Mouse (Mus musculus): ENCODE results near the gene Nr1d2. TPM values are rescaled to one million over a fixed set of nuclear protein-coding genes. Genes with fewer than 3 reads are reported as not detected.
"Not testable (repeated sequence)": the region's sequence is repeated elsewhere in the genome, so short reads cannot be mapped to it uniquely, and the experiment has no call there.

The Nr1d2 gene
- polyA plus RNA-seq, 1 experiment, result 9.2 TPM

DNA sequence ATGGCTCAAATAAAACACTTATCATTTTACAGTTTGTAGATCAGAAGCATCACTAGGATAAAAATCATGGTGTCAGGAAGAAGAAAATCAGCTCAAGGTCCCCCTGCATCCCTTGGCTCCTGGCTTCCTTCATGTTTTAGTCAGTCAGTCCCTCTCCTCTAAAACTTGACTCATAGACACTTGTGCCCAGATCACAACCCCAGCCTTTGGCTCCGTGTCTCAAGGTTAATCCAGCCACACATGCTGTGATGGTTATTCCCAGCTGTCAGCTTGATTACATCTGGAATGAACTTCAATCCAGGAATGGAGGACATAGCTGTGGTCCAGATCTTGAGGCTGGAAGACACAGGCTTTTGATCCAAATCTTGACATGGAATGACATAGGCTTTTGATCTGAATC lies 35.6 kb upstream of the Nr1d2 start:
- Histone ChIP-seq H3K36me3 (ENCODE audit: control insufficient read depth, insufficient read depth, low read length) (peaks cover 23% of the 10 kb centered on the region), H3K4me1 (replicated peaks; ENCODE audit: control insufficient read depth, insufficient read depth, low read length) (peaks cover 5% of the 10 kb centered on the region), H3K27ac (ENCODE audit: control insufficient read depth, insufficient read depth, low read length) (no peak overlapping the region), H3K4me3 (ENCODE audit: control insufficient read depth, insufficient read depth, low read length) (no peak overlapping the region), H3K27me3 (ENCODE audit: control insufficient read depth, insufficient read depth, low read length) (no peaks in the 10 kb centered on the region)
- 98% methylated on average over 1 of the region's 1 CpGs for WGBS
- TF ChIP-seq CTCF (IDR thresholded peaks at IDR 0.05; ENCODE audit: borderline replicate concordance, control insufficient read depth, extremely low read depth, insufficient read depth, low read length, poor library complexity) (no peak), POLR2A (IDR thresholded peaks at IDR 0.05; ENCODE audit: control insufficient read depth, extremely low read depth, insufficient read depth, low read length, poor library complexity) (no peak)
- DNase-seq, result no peak

DNA sequence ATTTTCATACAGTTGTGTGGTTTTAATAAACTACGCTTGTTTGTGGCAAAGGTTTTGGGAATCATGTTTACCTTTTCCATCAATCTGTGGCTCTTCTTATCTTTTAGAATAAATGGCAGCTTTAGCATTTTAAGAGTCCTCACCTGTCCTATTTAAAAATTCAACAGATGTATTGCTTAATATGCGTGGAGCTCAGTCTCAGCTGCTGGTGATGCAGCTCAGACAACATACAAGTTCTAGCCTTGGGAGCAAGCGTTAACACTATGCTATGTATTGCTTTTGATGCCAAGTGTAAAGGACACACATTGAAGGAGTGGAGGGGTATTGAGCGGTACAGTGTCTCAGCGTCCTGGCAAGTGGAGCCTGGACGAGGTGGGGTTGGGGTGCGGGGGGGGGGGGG lies 32.7 kb upstream of the Nr1d2 start:
- TF ChIP-seq POLR2A (IDR thresholded peaks at IDR 0.05; ENCODE audit: control insufficient read depth, extremely low read depth, insufficient read depth, low read length, poor library complexity), result no peak
- no peak overlapping the region for H3K4me3 ChIP-seq (ENCODE audit: control insufficient read depth, insufficient read depth, low read length)
- H3K4me1 ChIP-seq (replicated peaks; ENCODE audit: control insufficient read depth, insufficient read depth, low read length), result peaks cover 5% of the 10 kb centered on the region
- H3K36me3 ChIP-seq (ENCODE audit: control insufficient read depth, insufficient read depth, low read length), result peaks cover 16% of the 10 kb centered on the region; the same call in 1 of the 2 replicates
- H3K27ac ChIP-seq (ENCODE audit: control insufficient read depth, insufficient read depth, low read length), result no peak overlapping the region
- no peaks in the 10 kb centered on the region for H3K27me3 ChIP-seq (ENCODE audit: control insufficient read depth, insufficient read depth, low read length)
- DNase-seq, result no peak
- WGBS, result 3% methylated on average over 7 of the region's 7 CpGs

DNA sequence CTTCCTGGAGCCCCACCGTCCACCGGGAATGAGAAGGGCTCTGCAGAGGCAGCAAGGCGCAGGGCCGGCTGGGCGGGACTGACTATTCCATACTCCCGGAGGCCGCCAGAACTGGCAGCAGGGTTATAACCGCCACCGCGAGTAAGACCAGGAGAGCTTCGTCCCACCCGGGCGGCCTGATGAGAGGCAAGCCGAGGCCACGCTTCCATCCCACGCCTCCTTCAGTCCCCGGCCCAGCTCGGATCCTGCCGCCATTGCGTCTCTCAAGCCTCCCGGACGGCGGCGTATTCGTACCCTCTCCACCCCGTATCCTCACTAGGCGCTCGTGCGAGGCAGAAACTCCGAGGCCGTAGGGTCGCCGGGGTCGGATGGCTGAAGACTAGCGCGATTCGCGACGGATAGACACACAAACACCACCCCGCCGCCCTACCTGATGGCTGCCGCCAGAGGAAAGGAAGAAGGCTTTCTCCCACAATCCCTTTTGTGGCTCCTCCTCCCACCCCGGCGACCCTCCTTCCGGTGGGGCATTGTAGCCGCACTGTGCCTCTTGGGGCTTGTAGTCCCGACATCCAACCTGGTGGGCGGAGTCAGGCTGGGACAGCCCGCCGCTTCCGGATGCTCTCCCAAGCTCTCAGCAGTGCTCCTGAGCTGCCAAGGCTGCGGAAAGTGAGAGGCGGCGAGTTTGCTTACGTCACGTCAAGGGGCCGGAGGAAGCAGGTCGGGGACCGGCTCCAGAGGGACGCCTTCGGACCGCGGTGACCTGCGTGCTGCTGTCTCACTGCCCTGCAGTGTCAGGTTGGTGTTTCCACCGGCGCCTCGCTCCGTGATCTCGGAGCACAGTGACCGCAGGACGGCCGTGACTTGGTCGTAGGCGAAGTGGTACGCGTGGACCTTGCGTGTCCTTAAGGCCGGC lies 31.9 kb upstream of the Nr1d2 start, which contains the start of the genes Nkiras1 and Rpl15:
Gene Nkiras1 (plus strand): TSS at position 608 of the 913 bp plus-strand sequence.
Gene Rpl15 (minus strand): TSS at position 863 of the 913 bp plus-strand sequence.
- WGBS, result under 1% methylated on average over 78 of the region's 78 CpGs
- peak; percentile 98 for DNase-seq
- H3K27ac ChIP-seq (ENCODE audit: control insufficient read depth, insufficient read depth, low read length), result 0 out of 2 replicates have a peak within 1 kb of the TSS, but pooled peaks have one; percentile 6
- peaks cover 5% of the 10 kb centered on the region for H3K4me1 ChIP-seq (replicated peaks; ENCODE audit: control insufficient read depth, insufficient read depth, low read length)
- no peaks in the 10 kb centered on the region for H3K27me3 ChIP-seq (ENCODE audit: control insufficient read depth, insufficient read depth, low read length)
- peaks cover 18% of the 10 kb centered on the region; the same call in 1 of the 2 replicates for H3K36me3 ChIP-seq (ENCODE audit: control insufficient read depth, insufficient read depth, low read length)
- H3K4me3 ChIP-seq (ENCODE audit: control insufficient read depth, insufficient read depth, low read length), result peak within 1 kb of the TSS; percentile 88
- TF ChIP-seq POLR2A (IDR thresholded peaks at IDR 0.05; ENCODE audit: control insufficient read depth, extremely low read depth, insufficient read depth, low read length, poor library complexity) (peak; percentile 90), CTCF (IDR thresholded peaks at IDR 0.05; ENCODE audit: borderline replicate concordance, control insufficient read depth, extremely low read depth, insufficient read depth, low read length, poor library complexity) (peak; percentile 18; the same call in 1 of the 2 replicates)

DNA sequence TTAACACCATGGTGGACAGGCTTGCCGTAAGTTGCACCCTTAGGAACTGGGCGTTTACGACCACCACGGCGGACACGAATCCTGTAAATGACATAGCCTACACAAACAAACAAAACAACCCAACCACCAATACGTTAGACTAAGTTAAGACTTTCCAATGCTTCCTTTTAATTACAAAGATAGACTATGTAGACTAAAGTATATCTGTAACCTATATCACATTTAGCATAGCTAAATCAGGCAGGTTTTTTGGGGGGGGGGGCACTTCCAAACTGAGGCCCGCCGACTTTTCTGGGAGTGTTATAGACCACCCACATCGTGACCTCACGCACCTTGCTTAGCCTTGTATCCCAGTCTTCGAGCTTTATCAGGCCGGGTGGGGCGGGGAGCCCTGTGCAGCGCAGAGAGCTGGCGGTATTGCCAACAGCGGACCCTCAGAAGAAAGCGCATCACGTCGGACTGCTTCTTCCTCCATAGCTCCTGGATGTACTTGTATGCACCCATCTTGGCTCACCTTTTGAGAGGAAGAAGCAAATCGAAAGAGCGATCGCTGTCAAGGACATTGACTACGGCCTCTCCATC lies 31.1 kb upstream of the Nr1d2 start:
- H3K36me3 ChIP-seq (ENCODE audit: control insufficient read depth, insufficient read depth, low read length), result peaks cover 18% of the 10 kb centered on the region; the same call in 1 of the 2 replicates
- under 1% methylated on average over 24 of the region's 24 CpGs for WGBS
- peak overlapping the region; percentile 88 for H3K4me3 ChIP-seq (ENCODE audit: control insufficient read depth, insufficient read depth, low read length)
- H3K27ac ChIP-seq (ENCODE audit: control insufficient read depth, insufficient read depth, low read length); H3K4me1 ChIP-seq (replicated peaks; ENCODE audit: control insufficient read depth, insufficient read depth, low read length); DNase-seq; H3K27me3 ChIP-seq (ENCODE audit: control insufficient read depth, insufficient read depth, low read length): not testable (repeated sequence)

DNA sequence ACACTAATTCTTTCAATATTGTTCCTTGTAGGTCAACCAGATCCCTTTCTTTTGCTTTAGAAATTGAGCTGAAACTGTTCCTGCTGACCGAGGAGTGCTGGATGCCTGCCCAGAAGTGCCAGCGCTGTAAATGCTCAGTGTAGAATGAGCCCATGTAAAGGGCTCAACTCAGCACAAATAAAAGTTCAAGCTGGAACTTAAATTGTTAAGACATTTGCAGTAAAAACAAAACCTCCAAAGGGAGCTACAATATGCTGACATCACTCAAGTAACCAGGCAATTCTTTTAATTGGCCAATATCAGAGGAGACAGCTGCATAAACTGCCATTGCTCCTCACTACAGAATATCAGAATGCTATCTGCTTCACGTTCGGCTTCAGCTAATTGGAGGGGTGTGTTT lies 24.5 kb upstream of the Nr1d2 start:
- Histone ChIP-seq H3K4me3 (ENCODE audit: control insufficient read depth, insufficient read depth, low read length) (no peak overlapping the region), H3K4me1 (replicated peaks; ENCODE audit: control insufficient read depth, insufficient read depth, low read length) (peaks cover 3% of the 10 kb centered on the region), H3K27me3 (ENCODE audit: control insufficient read depth, insufficient read depth, low read length) (no peaks in the 10 kb centered on the region), H3K27ac (ENCODE audit: control insufficient read depth, insufficient read depth, low read length) (no peak overlapping the region), H3K36me3 (ENCODE audit: control insufficient read depth, insufficient read depth, low read length) (peaks cover 12% of the 10 kb centered on the region; the same call in 1 of the 2 replicates)
- no peak for TF ChIP-seq CTCF (IDR thresholded peaks at IDR 0.05; ENCODE audit: borderline replicate concordance, control insufficient read depth, extremely low read depth, insufficient read depth, low read length, poor library complexity)
- no peak for TF ChIP-seq POLR2A (IDR thresholded peaks at IDR 0.05; ENCODE audit: control insufficient read depth, extremely low read depth, insufficient read depth, low read length, poor library complexity)
- DNase-seq, result no peak
- WGBS, result 75% methylated on average over 4 of the region's 4 CpGs

DNA sequence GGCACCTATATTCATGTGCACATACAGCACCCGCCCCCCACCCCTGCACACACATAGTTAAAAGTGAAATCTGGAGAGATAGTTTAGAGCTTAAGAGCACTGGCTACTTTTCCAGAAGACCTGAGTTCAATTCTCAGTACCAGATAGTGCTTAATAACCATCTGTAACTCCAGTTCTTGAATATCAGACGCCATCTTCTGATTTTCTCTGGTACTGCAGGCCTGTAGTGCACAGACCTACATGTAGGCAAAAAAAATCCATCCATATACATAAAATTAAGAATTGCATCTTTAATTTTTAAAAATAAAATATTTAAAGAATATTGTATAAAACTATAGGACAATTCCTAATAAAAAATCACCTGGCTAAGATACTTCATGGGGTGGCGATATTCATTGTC lies 22.3 kb upstream of the Nr1d2 start:
- no peaks in the 10 kb centered on the region for H3K36me3 ChIP-seq (ENCODE audit: control insufficient read depth, insufficient read depth, low read length)
- no peak for TF ChIP-seq CTCF (IDR thresholded peaks at IDR 0.05; ENCODE audit: borderline replicate concordance, control insufficient read depth, extremely low read depth, insufficient read depth, low read length, poor library complexity)
- TF ChIP-seq POLR2A (IDR thresholded peaks at IDR 0.05; ENCODE audit: control insufficient read depth, extremely low read depth, insufficient read depth, low read length, poor library complexity), result no peak
- 93% methylated on average over 3 of the region's 3 CpGs for WGBS
- peaks cover 3% of the 10 kb centered on the region for H3K4me1 ChIP-seq (replicated peaks; ENCODE audit: control insufficient read depth, insufficient read depth, low read length)
- H3K27me3 ChIP-seq (ENCODE audit: control insufficient read depth, insufficient read depth, low read length), result no peaks in the 10 kb centered on the region
- no peak overlapping the region for H3K27ac ChIP-seq (ENCODE audit: control insufficient read depth, insufficient read depth, low read length)
- H3K4me3 ChIP-seq (ENCODE audit: control insufficient read depth, insufficient read depth, low read length), result no peak overlapping the region
- no peak for DNase-seq

All from thymus, adult 2 months (tissue).